Mouse (Mus musculus) c-Kit-positive CD71-positive TER-119-negative erythroid progenitor cells, embryonic 14.5 days (primary cell): Measurements from ENCODE around the gene Ackr1.

Experiments
- DNase-seq: peaks from one replicate; pipeline ENCODE4 v3.0.0-alpha.2; 2013; ENCODE audit warnings: low read depth

The Ackr1 gene

DNA sequence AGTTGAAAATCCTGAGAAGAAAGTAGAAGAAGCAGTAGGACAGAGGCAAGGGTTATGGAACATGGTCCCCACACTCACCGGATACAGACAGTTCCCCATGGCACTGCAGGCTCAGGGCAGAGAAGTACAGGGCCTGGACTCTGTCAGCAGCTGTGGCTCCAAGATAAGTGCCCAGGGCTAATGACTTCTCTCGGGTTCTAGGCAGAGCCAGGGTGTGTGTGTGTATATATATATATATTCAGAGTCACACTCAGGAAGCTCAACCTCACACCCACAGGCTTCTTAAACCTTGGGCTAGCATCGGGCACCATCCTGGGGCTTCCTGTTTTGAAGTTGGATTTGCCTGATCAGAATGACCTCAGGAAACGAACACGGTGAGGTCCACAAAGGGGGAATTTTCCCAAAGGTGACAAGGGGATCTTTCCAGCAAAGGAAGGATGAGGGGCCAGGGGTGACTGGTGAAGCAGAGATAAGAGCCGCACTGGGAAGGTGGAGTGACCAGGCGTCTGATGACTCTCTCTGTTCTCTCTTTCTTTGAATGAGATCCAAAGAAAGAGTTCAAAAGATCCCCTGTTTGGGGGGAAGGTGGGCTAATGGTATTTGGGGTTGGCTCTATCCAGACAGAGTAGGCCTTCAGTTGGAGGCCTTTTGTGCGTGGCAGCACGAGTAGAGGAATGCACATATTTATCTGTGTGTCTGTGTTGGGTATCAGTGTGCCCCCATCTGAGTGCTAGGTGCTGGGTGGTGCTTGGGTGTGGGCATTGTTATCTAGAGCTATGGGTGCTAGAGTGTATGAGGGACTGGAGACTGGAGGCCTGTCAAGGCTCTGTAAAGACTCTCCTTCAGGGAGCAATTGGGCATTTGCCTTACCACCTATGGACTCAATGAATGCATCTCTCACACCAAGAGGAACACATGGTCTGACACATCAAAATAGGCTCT is at the start of gene Ackr1:
Ackr1 (minus strand) TSS at position 439 of the 942 bp plus-strand sequence.
- peak; percentile 62 for DNase-seq

- DNase-seq = no peak
These were observed 47.9 kb upstream of the Ackr1 start for GRCm38 (mm10) chr1:173381436-173381835.

- peak; percentile 16 for DNase-seq
These were observed 44.0 kb upstream of the Ackr1 start for GRCm38 (mm10) chr1:173377380-173378112.

DNA sequence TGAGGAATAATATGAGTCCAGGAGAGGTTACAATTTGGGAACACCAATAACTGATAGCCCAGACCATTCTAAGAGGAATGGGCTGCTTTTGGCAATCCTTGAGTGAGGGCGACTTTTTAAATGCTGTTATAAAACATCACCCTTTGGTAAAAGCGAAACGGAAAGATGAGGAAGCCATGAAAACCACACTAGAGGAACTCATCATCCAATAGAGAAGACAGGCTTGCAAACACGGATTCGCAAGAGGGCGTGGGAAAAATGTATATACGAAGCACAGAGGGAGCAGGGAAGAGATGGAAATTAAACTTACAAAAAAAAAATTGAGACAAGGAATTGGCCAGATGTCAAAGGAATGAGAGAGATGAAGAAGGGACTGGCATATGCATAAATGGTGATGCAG is 40.5 kb upstream of the Ackr1 start:
- no peak for DNase-seq

DNA sequence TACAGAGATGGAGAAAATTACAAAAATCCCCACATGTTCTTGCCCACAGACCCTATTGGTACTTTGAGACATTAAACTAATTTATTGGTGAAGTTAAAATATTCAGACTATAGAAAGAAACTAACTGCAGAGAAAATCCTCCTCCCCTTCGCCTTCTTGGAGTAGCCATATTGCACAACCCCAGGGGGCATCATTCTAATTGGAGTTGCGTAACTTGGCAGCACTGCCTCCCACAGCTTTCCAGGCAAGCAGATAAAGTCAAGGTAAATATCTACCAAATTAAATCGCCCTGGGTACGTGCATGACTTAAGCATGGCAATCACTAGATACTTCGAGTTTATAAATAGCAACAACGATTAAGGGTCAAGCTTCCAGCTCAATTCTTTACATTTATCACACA is 38.0 kb upstream of the Ackr1 start:
- DNase-seq = no peak

GRCm38 (mm10) chr1:173370456-173370855 is 36.9 kb upstream of the Ackr1 start:
- DNase-seq = no peak

- DNase-seq = no peak
These were observed 36.1 kb upstream of the Ackr1 start for GRCm38 (mm10) chr1:173369611-173370010.

DNA sequence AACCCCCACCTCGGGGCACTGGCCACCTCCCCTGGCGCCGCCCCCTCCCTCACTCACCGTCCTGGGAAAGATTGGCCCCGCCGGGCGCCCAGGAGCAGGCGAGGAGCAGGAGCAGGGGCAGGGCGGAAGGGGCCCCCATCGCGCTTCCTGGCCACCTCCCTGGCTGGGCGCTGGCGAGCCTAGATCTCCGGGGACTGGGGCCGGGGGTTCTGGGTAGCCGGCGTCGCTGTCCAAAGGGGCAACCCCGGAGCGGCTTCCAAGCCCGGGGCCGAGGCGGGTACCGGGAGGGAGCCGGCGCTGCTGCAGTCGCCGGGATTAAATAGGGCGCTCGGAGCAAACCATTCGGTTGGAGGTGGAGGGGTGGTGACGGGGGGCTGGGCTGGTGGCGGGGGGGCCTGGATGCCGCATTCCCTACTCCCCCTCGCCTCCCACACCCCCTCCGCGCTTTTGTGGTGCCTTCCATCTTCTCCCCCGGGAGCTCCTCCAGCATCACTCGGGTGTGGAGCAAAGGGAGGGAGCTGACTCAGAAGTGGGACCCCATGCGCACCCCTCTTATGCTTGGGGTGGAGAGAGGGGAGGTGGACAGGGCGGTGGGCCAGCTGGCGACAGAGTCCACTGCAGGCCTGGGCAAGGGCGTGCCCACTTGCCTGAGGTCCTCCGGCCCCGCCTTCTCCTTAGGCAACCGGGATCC is 34.0 kb upstream of the Ackr1 start, which contains the start of gene Cadm3:
Cadm3 (minus strand) TSS at position 340 of the 691 bp plus-strand sequence.
- DNase-seq = no peak

DNA sequence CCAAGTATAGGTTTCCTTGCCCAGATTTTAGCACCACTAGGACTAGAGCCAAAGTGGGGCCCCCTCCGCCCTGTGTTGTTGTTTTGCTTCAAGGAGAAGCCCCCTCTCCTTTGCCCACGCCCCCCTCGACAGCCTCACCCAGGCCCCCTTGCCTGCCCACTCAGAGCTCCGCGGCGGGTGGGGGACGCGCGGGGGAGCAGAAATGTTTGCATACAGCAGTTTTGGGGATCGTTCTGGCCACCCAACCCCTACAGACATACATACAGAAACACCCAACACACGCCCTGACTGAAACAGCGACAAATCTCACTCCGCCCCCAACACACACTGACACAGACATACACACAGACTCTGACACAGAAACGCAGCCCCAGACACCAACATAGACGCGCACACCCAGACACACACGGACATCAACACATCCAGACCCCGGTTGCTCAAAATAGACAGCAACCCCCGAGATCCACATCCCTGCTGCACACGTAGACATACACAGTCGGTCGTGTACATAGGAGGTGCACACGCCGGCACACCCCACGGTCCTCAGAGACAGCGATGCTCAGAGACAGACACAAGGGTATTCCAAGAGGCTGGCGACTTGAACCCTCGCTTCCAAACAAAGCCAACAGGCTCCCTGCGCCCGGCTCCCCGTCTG is 33.3 kb upstream of the Ackr1 start:
- DNase-seq = no peak

GRCm38 (mm10) chr1:173365970-173366409 is 32.4 kb upstream of the Ackr1 start:
- DNase-seq = no peak

DNA sequence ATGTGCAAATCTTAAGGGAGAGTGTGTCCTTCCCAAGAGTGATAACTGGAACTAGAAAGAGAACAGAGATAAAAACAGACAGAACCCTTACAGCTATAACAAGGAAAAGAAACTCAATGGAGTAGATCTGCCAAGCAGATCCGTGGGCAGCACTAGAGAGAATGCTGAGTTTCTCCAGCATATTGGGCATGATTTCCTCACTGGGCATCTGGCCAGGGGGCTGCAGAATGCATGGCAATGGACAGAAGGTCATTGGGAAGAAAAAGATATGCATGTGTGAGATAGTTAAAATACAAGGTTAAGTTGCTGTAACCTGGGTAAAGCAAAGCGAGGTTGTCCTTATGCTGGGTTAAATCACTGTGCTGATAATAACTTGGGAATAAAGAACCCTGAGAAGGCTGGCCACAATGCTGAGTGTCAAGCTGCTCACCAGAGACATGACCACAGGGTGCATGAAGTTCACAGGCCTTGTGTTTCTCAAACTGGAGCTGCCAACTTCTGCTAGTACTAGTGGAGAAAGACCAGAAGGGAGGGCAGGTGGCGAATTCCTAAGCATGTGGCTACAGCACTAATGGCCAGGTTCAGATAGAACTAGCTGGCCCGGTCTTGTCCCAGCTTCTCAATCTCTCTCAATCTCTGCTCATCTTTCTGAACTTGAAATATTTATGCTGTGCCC is 30.7 kb upstream of the Ackr1 start:
- DNase-seq = no peak

DNA sequence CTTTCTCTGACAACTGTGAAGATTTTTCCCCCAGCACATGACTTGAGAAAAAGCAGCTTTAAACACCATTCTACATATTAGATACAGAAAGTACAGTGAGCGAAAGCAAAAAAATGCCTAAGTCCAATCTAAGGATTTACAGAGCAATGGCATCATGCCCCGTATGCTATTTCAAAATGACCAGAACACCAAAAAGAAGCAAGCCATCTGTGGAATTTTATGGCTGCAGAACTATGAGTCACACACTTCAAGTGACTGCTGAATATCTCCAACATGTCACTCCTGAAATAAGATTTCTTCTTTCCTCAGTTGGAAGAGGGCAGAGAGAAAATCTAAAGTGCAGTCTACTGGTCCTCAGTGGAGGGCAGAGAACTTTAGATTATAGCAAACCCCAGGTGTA is 29.9 kb upstream of the Ackr1 start:
- DNase-seq = no peak

DNA sequence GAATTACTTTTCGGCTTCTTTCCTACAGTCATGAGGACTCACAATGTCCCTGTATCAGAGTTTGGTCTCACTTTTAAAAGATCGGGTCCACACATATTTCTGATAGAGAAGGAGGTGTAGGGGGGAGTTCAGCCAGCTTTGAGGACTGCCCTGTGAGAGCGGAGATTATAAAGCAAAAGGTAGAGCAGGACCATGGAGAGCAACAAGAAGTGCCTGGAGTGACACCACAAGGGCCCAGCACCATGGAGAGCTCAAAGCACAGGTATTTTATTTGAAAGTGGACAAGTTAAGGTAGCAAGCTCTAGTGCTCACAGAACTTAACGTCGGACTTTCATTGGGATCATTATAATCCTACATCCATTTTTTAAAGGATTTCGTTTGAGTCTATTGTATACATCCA is 28.1 kb upstream of the Ackr1 start:
- DNase-seq = peak; percentile 72

DNA sequence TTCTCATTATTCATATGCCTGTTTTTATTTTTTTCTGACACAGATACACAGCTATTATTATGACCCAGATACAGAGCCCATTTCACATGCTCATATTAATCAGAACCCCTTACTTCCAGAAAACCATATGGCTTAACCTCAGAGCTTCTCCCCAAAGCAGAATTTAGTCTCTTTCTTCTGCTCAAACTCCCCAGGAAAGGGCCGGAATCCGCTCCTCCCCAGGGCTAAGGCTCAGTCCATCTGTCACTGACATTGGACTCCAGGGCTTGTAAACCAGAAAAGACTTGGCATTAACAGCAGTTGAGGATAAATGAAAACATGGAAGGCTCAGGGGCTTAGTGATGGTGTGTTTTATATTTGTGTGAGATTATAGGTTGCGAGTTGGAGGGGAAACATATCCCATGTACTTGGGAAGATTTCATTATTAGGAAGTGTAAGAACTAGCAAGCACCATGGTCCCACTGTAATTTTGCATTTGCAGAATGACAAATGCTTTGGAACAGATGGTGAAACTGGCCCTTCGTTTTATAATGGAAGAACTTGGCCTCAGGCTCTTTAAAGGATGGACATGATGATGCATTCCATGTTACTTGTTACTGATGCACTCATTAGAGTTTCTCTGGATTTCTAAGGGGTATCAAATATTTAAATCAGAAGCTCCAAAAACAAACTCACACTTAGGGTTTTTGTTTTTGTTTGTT is 26.2 kb upstream of the Ackr1 start:
- no peak for DNase-seq

DNA sequence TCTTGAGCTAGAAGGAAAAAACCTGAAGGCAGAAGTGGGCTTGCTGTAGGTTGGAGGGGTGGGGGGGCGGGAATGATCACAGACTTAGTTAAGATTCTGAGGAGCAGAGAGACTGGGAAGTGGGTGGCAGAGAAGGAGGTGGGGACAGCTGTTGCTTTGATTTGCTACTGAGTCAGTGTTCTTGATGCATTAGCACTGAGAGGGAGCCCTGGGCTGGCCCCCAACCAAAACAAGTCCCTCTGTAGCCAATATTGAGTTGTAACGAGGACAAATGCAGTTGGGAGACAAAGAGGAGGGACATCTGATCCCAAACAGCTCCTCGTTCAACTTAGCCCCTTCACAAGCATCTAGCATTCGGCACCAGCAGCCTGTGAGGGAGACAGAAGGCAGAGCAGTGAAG is 24.2 kb upstream of the Ackr1 start:
- DNase-seq = no peak

DNA sequence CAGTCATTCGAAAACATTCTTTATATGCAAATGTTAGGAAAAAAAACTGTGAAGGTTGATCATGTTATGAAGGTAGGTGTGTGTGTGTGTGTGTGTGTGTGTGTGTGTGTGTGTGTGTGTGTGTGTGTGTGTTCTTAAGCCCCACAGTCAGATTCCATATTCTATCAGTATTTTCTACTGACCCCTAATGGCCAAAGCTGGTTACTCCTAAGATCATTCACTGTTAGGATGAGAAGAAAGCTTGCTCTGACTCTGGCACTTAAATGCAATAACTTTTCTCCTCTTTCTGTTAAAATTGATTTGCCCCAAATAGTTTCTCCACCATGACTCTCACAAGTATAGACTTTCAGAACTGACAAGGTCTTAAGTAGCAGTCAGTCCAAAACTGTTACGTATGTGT is 23.1 kb upstream of the Ackr1 start:
- no peak for DNase-seq

- DNase-seq = no peak
These were observed 21.7 kb upstream of the Ackr1 start for GRCm38 (mm10) chr1:173355107-173355846.

DNA sequence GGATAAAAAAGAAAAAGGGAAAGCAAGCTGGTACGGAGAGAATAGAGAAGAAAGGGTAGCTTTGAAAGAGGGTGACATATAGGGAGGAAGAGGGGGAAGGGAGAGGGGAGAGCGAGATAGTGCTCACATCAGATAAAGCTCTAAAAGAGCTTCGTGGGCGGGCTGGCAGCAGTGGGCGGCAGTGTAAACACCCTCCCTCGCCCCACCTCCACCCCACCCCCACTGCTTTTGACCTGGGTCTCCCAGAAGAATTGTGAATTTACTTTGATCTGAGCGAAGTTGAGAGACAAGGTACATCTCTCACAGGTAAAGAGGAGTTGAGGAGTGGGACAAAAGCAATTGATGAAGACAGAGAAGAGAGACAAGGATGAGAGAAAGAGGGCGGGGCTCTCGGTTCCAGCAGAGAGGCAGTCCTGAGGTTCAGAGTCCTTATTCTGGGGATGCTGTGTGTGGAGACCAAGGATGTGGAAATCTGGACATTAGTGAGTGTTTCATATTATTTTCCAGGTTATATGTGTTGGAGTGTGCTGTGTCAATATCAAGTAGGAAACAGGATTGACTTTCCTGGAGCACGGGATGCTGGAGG is 16.9 kb upstream of the Ackr1 start, which contains the start of gene Aim2:
Aim2 (plus strand) TSS at position 508 of the 586 bp plus-strand sequence.
- DNase-seq = no peak

DNA sequence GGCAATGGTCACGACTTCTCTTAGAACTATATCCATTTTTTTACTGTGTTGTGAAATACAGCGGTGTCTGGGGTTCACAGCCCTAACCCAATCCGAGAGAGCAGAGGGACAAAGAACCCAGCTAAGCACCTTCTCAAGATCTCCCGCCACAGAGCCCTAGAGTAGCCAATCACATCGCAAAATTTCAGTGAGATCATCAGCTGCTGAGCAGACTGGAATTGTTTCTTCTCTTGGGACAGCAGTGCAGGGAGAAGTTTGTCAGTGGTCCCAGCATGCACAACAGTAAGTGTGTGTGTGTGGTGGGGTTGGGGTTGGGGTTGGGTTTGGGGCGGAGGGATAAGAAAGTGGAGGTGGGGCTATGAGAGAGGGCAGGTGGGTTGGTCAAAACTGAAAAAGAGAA is 16.4 kb upstream of the Ackr1 start:
- DNase-seq = peak; percentile 67
